Mouse (Mus musculus) spleen, adult 12 weeks (tissue): ENCODE results near the gene Nudt3.

Experiments used
- DNase-seq: peaks from one replicate; pipeline ENCODE4 v3.0.0; 2022; ENCODE audit warnings: low spot score

Gene Nudt3

GRCm38 (mm10) chr17:27635575-27635903, 12.2 kb upstream of the Nudt3 start:
- peak; percentile 31 for DNase-seq

- peak; percentile 90 for DNase-seq
These were observed 11.7 kb upstream of the Nudt3 start, which contains the start of gene RPS10-NUDT3 for GRCm38 (mm10) chr17:27634871-27635574. Gene RPS10-NUDT3, minus strand, starts transcription at chr17:27635222.

- DNase-seq: peak; percentile 61
These were observed 6.1 kb upstream of the Nudt3 start for GRCm38 (mm10) chr17:27629249-27630020.

GRCm38 (mm10) chr17:27628376-27628775, 5.1 kb upstream of the Nudt3 start:
- DNase-seq: no peak

- DNase-seq: no peak
These were observed 4.2 kb upstream of the Nudt3 start for GRCm38 (mm10) chr17:27627451-27627850.

GRCm38 (mm10) chr17:27626681-27627080, 3.4 kb upstream of the Nudt3 start:
- no peak for DNase-seq

- no peak for DNase-seq
These were observed 2.4 kb upstream of the Nudt3 start for GRCm38 (mm10) chr17:27625455-27626251.

DNA sequence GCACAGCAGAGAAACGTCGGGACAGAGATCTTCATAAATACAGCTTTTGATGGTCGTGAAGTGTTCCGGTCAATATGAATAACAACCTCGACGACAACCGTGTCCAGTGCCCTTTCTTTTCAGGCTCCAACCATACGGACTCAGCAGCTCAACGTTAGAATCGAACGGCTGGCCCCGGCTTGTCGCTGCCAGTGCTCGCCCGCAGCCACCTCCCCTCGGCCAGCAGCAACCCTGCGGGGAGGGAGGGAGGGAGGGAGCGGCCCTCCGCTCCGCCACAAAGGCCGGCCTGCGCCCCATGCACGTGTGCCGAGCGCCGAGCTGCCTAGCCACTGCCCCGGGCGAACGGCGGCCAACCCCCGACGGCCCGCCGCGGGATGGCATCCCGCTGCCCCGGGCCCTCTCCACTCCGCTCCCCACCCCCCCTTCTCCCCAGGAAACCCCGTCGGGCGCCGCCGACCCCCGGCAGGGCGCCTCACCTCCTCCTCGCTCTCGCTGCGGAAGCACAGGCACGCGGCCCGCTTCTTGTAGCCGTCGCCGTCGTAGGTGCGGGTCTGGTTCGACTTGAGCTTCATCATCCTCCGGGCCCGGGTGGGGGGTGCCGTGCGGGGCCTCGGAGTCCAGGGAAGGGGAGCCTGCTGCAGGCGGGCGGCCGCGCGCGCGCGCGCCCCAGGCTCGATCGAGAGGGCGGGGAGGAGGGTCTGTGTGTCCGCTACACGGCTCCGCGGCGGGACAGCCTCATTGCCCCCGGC, 510 bp downstream of the Nudt3 start:
- peak; percentile 21 for DNase-seq

DNA sequence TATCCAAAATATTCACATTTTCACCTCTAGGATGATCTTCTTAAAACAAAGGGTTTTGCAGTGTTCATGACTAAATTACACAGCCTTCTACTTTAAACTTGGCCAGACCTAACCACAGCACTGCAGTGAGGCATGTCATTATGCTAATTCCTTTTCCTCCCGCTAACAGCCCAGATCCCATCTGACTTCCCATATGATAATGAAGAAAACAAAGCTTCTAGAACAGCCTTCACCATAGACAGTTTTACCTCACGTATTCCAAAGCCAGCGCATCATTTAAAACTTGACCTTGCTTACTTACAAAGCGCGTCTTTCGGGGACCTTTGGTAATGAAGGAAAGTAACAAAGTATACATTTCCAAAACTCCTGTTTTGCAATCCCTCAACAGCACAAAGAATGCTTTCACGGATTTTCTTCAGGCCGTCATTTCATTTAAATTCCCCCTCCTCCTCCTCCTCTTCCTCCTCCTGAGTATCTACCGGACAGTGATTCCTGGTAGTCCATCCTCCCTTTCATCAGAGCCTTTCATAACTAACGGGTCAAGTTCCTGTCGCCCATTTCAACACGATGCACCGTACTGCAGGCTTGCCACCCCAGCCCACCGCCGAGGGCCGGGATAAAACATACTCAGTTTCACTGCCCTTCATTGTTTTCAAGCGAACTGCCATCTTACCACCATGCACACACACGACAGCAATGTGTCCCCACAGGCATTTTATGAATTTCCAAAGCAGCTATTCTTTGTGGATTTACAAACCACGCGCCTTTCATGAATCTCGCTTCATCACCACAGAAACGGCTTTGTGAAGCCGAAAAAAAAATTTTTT, 1.4 kb downstream of the Nudt3 start:
- DNase-seq: no peak

DNA sequence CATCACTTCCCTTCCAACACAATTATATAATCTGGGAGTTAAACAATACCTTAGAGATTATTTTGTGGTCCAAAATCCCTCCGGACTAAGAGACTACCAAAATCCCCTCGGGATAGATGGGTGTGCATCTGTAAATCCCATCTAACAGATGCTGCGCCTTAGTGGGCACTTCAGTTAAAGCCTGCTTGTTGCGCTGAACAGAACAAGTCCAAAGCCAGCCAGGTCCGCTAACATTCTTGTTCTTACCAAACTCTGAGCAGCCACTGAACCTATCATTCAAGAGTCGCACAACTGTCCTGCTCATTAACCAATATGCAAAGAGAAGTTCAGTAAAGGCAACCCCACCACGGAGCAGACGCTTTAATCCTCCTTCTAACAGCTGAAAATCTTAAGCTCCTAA, 2.1 kb downstream of the Nudt3 start:
- no peak for DNase-seq

DNA sequence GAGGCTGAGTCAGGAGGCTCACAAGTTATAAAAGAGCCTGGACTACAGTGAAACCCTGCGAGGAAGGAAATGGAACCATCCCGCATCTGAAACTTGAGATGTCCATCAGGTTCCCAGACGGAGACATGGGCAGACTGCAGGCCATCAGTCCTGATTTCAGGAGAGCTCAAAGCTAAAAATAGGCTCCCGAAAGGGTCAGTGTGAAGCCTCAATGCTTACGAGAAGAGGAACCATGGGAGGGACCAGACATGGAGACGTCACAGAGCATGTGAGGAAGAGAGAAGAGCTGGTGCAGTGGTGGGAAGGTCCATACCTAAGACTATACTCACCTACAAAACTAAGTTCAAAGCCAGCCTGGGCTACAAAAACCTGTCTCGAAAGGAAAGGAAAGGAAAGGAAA, 7.9 kb downstream of the Nudt3 start:
- DNase-seq: no peak

DNA sequence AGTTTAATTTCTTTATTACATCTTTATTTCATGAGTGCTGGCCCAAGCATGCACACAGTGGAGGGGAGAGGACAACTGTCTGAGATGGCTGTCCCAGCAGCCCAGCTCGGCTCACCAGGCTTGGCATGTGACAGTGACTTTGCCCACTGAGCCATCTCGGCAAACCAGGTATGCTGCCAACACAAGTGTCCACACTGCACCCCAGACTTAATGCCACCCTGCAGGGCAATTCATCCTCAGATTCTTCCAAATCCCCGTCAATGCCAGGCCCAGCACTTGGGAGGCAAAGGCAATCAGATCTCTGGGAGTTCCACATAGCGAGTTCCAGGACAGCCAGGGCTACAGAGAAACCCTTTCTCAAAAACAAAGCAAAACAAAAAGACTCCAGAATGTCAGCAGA, 10.3 kb downstream of the Nudt3 start:
- DNase-seq: no peak

DNA sequence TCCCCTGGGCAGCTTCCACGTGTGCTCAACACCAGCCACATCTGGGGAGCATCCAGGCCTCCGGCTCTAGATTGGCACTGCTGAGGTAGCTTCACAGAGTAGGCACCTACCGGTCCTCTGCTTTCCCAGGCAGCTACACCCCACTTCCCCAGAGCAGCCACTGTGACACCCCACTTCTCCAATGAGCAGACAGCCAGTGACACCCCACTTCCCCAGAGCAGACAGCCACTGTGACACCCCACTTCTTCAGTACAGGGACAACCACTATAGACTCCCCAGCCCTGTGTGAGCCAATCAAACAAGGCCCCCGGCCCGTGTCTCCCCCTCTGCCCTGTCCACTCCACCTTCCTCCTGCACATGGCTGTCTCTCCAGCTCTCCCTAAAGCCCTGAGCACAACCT, 11.3 kb downstream of the Nudt3 start:
- DNase-seq: no peak

DNA sequence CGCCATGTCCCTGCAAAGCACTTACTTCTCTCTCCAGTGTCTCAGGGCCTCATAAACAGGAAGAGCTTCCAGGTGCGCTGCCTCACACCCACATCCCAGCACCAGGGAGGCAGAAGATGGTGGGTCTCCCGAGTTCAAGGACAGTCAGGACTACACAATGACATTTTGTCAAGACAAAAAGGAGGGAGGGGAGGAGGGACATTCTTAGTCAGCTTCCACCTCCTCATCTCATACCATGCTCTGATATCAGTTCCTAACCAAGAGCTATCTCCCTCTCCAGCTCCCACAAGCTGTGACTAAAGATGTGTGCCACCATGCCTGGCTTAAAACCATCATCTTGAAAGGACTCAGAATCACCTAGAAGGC, 11.8 kb downstream of the Nudt3 start:
- no peak for DNase-seq

DNA sequence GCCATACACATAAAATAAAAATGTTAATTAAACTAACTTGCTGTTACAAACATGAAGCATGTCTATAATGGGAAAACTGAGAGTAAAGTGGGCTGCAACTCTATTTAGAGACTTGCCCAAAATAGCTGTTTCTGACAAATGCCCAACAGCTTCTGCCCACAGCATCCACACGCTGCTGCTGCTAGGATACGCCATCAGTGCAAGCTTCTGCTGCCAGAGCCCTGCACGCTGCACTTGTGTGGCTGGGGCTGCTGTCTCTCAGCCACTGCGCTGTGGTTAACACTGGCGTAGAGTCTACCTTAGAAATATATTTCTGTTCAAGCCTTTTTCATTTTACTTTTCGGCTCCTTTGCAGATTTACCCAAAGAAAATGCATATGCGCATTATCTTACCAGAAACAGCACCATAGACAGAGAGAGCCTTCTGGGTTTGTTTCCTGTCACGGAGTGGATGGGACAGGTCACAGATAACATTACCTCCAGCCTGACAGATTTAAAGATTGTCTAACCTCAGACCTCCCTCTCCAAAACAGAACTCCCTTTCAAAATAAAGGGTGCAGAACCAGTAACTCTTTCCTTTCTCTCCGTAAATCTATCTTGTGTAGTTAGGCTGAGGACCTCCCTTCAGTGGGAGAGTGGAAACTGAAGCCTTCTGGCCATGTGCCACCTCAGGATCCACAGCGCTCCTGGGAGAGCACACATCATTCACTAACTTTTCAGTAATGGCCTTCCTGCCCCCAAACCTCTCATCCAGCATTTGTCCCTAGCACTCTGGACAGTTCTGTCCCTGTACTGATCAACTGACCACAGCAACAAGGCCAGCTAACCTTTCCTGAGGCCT, 12.4 kb downstream of the Nudt3 start:
- DNase-seq: no peak

GRCm38 (mm10) chr17:27609576-27609975, 13.7 kb downstream of the Nudt3 start:
- DNase-seq: no peak

- no peak for DNase-seq
These were observed 19.6 kb downstream of the Nudt3 start for GRCm38 (mm10) chr17:27603522-27604234.

GRCm38 (mm10) chr17:27603036-27603435, 20.3 kb downstream of the Nudt3 start:
- DNase-seq: no peak

GRCm38 (mm10) chr17:27600869-27601268, 22.4 kb downstream of the Nudt3 start:
- no peak for DNase-seq

GRCm38 (mm10) chr17:27600286-27600685, 23.0 kb downstream of the Nudt3 start:
- no peak for DNase-seq
